Mouse (Mus musculus) adrenal gland, postnatal 10 days (tissue): ENCODE measurements at regions not wholly inside any gene's neighbourhood (a gene's known extent, or its start where the extent isn't known, plus 50 kb on each side); places are given as distances from the start of the nearest gene placed in this dataset.
"Not testable (repeated sequence)": the region's sequence is repeated elsewhere in the genome, so short reads cannot be mapped to it uniquely, and the experiment has no call there.

Experiments used
- DNase-seq: peaks from one replicate; pipeline ENCODE4 v3.0.0; 2021; ENCODE audit warnings: mixed read lengths

- no peak for DNase-seq
Observed at GRCm38 (mm10) chr4:114296380-114296779, 110.1 kb upstream of the Trabd2b start.

DNA sequence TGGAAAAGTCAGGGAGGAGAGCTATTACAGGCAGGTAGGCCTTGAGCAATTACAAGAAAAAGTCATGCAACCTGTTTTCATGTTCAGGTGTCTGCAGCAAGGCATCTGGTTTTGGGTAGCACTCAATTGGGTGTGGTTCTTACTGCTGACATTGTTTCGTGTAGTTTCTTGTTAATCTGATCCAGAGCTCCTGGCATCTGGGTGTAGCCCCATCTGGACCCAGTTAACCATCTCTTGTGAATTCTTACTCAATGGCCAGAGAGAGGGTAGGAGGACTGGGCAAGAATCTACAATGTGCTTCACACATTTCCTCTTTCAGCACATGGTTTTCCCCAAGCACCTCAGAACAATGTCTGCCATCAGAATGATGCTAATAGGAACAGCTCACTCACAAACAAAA lies 108.0 kb upstream of the Trabd2b start:
- DNase-seq: not testable (repeated sequence)

DNA sequence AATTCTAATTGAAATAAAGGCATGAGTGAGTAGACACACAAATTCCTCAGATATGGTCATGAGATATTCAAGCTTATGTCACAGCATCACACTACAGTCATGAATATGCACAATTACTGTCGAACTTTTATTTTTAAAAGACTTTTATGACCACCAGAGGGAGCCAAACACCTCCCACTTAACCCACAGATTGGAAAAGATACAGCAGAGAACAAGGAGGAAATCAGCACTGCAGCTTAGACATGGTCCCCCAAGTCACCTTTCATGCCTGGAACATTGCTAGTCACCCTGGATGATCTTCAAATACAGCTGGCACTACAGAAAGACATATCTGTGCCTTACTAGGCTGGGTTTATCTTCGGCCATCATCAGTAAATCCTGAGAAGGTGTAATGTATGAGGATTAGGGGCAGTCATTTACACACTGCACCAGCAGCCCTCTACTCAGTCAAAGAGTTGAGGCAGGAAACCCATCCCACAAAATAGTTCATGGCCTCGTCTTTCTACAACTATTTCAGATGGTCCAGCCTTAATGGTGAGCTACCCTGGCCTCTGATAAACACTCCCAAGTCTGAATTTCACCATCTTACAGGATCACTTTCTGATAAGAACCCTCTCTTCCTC lies 106.0 kb upstream of the Trabd2b start:
- peak; percentile 4 for DNase-seq

- no peak for DNase-seq
Observed at GRCm38 (mm10) chr4:114304654-114305053, 101.9 kb upstream of the Trabd2b start.

DNA sequence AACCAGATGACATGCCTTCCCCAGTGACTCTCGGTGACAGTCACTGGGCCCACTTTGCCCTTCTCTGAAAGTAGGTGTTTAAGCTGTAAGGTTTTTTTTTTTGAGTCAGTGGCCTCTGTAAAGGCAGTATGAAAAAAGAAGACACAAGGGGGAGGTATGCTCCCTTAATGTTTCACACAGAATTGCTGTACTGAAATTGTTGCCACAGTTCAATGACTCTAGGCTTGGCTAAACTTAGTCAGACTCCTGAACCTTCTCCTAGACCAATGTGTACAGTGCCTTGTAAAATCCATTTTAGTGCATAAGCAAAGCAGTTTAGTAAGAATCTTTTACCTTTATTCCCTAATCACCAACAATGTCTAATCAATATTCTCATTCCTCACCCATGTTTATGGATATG lies 99.0 kb upstream of the Trabd2b start:
- no peak for DNase-seq

GRCm38 (mm10) chr4:114308518-114308917 lies 98.0 kb upstream of the Trabd2b start:
- DNase-seq: peak; percentile 45

GRCm38 (mm10) chr4:114315051-114315450 lies 91.5 kb upstream of the Trabd2b start:
- peak; percentile 3 for DNase-seq

DNA sequence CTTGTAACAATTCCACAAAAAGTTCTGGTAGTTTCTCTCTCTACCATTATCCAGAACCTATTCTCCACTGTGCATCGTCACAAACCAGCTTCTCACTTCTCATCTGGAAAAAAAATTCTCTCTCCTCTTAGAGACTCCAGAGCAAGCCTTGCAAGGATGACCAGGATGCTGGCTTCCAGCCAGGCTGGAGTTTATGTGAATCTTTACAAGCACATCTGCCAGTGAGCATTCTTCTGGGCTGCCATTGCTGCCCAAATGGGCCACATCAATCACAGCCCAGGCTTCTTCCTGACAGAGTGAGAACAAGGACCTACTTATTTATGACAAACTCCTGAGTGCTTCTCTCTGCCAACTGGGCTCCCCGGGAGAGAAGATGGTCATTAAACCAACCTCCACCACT lies 91.0 kb upstream of the Trabd2b start:
- no peak for DNase-seq

DNA sequence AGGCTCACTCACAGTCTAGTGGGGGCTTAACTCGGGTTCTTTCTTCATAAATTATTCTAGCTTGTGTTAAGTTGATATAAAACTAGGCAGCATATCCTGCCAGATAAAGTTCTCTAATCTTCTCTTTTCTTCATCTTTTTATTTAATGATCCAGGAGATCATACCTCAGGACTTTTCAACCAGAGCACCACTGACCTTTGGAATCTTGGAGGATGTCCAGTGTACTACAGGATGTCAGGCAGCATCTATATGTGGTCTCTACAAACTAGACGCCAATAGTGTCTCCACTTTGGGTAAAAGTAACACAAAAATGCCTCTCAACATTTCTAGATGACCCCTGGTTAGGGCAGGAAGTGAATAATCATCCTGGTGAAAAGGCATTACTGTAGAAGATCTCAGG lies 89.4 kb upstream of the Trabd2b start:
- DNase-seq: no peak

GRCm38 (mm10) chr4:114320076-114320475 lies 86.4 kb upstream of the Trabd2b start:
- DNase-seq: no peak

DNA sequence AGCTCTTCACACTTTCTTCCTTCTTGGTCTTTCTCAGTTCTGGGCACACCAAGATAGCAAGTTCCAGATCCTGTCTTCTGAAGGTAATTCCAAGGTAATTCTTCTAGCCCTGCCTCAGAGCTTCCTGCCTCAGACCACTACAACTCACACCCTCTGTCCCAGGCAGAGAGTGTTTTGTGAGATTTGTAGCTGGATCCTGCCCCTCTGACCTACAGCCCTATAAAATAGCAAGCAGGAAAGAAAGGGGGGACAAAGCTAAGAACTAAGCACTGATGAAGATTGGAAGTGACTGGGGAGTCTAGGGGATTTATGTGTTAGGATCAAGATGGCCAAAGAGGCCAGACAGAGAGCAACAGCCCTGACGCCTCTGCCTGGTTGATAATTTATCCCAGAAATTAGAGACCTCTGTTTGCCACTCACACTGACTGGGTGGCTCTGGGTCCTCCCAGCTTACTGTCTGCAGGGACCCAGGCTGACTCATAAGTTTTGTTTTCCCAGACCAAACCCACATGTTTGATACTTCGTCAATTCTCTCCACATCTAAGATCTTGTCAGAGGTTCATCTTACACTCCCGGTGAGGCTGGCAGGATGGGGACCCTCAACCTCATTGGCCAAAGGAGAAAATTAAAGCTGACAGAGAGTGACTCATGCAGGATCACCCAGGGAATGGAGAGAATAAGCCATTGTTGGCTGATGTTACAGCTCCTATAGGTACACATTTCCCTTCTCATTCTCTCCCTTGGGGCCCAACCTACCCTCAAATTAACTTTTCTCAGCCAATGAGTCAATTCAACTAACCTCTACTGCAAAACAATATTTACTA lies 84.8 kb upstream of the Trabd2b start:
- DNase-seq: no peak

GRCm38 (mm10) chr4:114329978-114330377 lies 76.5 kb upstream of the Trabd2b start:
- no peak for DNase-seq

DNA sequence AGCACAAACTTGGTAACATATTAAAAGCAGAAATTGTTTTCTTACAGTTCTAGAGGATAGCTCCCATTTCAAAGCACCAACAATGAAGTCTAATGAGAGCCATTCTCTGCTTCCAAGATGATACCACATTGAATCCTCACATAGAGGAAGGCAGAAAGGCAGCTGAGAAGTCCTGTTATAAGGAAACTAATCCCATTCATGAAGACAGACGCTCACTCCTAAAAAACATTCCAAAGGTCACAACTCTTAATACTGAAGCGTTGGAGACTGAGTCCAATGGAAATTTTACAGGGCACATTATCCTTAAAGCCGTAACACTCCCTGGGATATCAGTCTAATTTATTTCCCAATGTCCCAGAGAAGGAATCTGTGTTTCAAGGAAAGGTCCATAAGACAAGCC lies 75.4 kb upstream of the Trabd2b start:
- DNase-seq: no peak

DNA sequence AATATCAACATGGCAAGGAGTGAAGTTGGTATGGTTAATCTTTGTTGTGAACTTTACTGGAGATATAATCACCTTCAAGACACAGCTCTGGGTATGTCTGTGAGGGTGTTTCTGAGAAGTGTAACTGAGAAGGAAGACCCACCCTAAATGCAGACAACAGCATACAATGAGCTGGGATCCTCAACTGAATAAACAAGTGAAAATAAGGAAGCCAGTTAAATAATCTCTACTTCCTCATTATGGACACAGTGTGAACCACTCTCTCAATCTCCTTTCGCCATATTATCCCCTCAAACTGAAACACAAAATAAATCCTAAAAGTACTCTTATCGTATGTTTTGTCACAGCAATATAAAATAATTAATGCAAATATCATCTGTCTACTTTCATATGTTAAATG lies 71.7 kb upstream of the Trabd2b start:
- no peak for DNase-seq

DNA sequence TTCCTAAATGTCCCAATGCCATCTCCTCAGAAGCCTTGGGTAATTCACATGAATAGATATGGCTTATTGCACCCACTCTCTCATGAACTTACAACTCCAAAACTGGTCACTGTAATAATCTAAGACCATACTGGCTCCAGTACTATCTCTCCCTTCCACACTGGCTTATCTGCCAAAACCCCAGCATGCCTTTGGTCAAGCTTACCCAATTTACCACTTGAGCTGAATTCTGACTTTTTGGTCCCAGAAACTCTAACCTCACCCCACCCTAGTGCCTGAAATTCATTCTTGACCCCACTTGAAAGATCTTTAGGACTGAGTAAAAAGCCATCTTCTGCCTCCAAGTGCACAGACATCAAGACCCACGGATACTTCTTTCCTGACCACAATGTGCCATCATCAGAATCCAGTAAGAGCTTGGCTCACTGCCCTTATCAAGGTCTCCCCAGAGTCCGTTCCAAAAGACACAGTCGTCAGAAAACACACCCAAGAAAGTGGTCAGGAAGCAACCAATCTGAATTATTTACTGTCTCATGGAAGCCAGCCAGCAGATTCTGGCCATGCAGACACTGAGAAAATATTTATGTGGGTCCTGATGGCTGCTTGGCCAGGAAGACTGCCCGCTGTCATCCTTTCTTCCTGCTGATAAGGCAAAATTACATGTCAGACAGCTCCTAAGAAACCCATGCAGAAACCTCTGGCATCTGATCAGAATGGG lies 70.3 kb upstream of the Trabd2b start:
- peak; percentile 38 for DNase-seq

GRCm38 (mm10) chr4:114336747-114337090 lies 69.8 kb upstream of the Trabd2b start:
- DNase-seq: peak; percentile 3

DNA sequence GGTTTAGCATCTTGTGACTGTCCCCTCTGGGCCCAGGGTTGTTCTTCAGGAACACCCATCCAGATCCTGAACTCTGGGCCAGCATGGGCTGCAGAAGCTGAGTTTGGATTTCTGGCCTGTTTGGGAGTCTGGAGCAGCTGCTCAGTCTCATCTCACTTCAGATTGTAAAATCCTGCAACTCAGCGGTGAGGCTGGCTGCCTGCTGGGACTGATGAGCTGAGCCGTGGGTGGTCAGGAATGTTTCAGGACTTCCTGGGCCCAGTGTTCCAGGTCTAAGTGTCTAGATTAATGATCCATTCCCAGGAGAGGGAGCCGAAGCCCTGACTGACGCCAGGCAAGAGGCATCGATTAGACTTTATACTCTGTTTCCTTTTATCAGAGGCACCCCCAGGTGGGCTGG lies 66.7 kb upstream of the Trabd2b start:
- no peak for DNase-seq

- DNase-seq: no peak
Observed at GRCm38 (mm10) chr4:114345154-114345553, 61.4 kb upstream of the Trabd2b start.

- peak; percentile 69 for DNase-seq
Observed at GRCm38 (mm10) chr4:114346068-114346747, 60.3 kb upstream of the Trabd2b start.

- no peak for DNase-seq
Observed at GRCm38 (mm10) chr4:114346884-114347283, 59.6 kb upstream of the Trabd2b start.

GRCm38 (mm10) chr4:114349601-114350000 lies 56.9 kb upstream of the Trabd2b start:
- no peak for DNase-seq

DNA sequence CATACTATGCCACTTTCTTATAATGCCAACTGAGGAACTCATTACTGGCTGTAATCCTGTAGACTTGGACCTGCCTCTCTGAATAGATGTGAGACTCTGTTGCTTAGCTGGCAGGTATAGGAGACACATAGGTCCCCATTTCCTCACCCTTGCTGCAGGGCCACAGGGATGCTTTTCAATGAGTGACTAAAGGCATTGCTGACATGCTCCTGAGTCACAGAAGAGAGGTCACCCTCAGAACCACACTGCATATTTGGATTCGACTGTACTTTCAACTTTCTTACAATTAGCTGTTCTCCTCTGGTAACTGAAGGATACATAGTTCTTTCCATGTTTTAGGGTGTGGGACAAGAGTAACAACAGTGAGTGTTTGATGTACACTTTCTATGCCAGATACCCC lies 55.2 kb upstream of the Trabd2b start:
- no peak for DNase-seq

- DNase-seq: no peak
Observed at GRCm38 (mm10) chr4:114353058-114353457, 53.5 kb upstream of the Trabd2b start.
